Mouse (Mus musculus): ENCODE measurements around the gene Dpp10. TPM values are rescaled to one million over a fixed set of nuclear protein-coding genes. Genes with fewer than 3 reads are reported as not detected.

Gene Dpp10
- polyA plus RNA-seq, 1 experiment, result not detected

DNA sequence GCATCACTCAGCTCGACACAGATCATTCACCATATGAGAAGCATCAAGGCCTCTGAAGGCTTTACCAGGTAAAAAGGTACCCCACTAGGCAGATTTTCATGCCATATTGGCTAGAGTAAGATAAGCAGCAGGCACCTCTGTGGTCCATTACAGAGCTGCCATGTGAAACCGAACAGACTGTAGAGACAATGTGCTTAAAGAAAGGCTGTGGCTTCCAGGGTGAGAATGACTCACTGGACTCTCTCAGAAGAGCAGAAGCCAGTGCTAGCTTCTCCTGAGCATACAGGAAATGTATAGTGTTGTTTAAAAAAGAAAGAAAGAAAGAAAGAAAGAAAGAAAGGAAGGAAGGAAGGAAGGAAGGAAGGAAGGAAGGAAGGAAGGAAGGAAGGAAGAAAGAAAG lies 386.9 kb downstream of the Dpp10 start:
- Histone ChIP-seq H3K4me1 (ENCODE audit: control insufficient read depth, insufficient read depth, insufficient read length, low read length) (no peaks in the 10 kb centered on the region), H3K27ac (replicated peaks; ENCODE audit: low read depth, low read length) (no peak overlapping the region), H3K4me3 (ENCODE audit: insufficient read depth, low read depth, low read length) (no peak overlapping the region)

DNA sequence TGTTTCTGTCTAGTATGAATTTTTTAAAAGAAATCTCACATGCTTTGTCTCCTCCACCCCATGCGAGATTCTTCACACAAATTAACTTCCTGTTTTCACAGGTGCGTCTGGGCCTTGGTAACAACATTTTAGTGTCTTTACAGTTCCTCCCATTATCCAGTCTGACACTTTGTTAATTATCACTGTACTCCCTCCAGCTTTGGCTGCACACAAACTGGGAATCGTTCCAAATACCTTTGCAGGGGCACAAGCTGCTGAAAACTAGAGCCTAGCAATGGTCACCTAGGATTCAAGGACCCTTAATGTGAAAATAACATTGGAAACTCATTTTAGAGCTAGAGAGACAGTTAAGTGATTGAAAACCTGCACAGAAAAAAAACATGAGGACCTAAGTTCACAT lies 388.8 kb downstream of the Dpp10 start:
- Histone ChIP-seq H3K4me3 (ENCODE audit: insufficient read depth, low read depth, low read length) (no peak overlapping the region), H3K27ac (replicated peaks; ENCODE audit: low read depth, low read length) (no peak overlapping the region), H3K4me1 (ENCODE audit: control insufficient read depth, insufficient read depth, insufficient read length, low read length) (no peaks in the 10 kb centered on the region)

DNA sequence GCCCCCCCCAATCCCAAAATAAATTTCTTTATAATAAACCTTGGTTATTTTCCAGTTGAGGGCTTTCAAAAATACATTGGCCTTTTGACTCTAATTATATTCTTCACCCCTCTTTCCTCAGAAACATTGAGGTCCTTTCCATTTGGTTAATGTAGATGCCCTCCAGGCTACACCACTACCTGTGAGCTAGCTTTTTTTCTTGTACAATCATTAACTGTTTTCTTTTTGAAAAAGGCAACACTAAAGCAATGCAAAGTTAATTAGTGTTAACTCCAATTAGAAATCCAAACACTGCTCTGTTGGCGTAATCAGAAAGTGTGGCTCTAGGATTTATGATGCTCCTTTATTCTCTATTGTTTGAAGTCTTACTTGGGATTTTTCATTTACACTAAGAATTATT lies 407.5 kb downstream of the Dpp10 start:
- no peak overlapping the region for H3K27ac ChIP-seq (replicated peaks; ENCODE audit: low read depth, low read length)
- H3K4me1 ChIP-seq (ENCODE audit: control insufficient read depth, insufficient read depth, insufficient read length, low read length), result no peaks in the 10 kb centered on the region
- no peak overlapping the region for H3K4me3 ChIP-seq (ENCODE audit: insufficient read depth, low read depth, low read length)

DNA sequence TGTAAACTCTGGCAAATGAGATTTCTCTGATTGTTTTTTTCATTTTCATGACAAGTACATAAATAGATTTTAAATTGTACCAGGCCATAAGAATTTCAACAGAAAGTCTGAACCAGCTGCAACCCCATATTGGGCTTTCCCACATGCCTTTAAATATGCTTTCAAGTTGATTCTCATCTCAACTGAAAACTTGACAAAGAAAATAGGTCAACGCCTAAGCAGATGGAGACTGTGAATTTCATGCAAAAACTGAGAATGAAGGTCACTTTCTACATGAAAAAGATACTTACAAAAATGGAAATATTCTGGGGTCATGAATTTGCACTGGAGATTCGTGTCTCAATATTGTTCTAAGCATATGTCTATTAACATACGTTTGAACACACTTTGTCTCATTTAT lies 417.1 kb downstream of the Dpp10 start:
- H3K27ac ChIP-seq (replicated peaks; ENCODE audit: low read depth, low read length), result no peak overlapping the region
- no peak overlapping the region for H3K4me3 ChIP-seq (ENCODE audit: insufficient read depth, low read depth, low read length)
- H3K4me1 ChIP-seq (ENCODE audit: control insufficient read depth, insufficient read depth, insufficient read length, low read length), result no peaks in the 10 kb centered on the region

DNA sequence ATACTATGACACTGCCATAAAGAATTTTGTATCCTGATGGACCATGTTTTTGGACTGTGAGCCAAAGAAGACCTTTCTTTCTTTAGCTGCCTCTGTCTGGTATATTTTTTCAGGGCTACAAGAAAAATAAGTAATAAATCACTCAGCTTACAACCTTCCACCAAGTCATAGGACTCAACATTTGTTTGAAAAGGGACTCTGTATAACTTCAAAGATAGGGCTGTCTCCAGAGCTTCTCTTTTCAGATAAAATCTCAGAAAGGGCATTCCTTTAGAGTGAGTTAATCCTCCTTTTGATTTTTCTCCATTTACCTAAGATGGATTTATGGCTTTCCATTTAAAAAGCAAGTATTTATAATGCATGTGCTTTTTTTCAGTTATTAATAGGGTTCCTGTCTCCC lies 460.5 kb downstream of the Dpp10 start:
- Histone ChIP-seq H3K27ac (replicated peaks; ENCODE audit: low read depth, low read length) (no peak overlapping the region), H3K4me1 (ENCODE audit: control insufficient read depth, insufficient read depth, insufficient read length, low read length) (no peaks in the 10 kb centered on the region), H3K4me3 (ENCODE audit: insufficient read depth, low read depth, low read length) (no peak overlapping the region)

DNA sequence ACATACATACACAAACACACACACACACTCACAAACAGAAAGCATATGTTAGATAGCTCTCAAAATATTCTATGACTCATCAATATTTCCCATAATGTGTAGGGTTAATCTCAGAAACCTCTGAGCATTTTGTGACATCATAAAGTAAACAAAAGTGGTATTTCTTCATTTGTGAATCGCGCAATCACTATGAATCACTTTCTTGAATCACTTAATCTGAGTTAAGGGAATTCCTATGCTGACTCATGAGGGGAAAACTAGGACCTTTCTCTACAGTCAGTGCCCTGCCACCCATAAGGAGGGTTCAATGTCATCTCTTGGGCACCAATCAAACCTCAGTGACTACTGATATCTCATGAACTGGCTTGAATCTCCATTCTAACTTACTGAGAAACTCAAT lies 465.2 kb downstream of the Dpp10 start:
- Histone ChIP-seq H3K4me3 (ENCODE audit: insufficient read depth, low read depth, low read length) (no peak overlapping the region), H3K27ac (replicated peaks; ENCODE audit: low read depth, low read length) (no peak overlapping the region), H3K4me1 (ENCODE audit: control insufficient read depth, insufficient read depth, insufficient read length, low read length) (no peaks in the 10 kb centered on the region)

DNA sequence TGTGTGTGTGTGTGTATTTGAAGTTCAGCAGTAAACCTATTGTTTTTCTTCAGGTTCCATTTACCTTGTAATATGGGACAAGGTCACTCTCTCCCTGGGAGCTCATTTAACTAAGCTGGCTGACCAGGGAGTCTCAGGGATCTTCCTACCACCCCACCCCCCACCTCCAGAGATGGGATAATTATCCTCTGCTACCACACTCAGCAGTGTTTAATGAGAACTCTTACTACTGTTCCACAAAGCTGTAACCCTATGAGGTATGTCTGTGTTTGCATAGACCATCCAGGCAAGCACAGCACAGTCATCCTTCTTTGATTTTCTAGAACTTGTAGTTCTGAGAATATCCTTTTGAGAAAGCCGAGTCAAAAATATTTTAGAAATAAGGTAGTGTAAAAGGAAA lies 471.6 kb downstream of the Dpp10 start:
- no peaks in the 10 kb centered on the region for H3K4me1 ChIP-seq (ENCODE audit: control insufficient read depth, insufficient read depth, insufficient read length, low read length)
- H3K4me3 ChIP-seq (ENCODE audit: insufficient read depth, low read depth, low read length), result no peak overlapping the region
- no peak overlapping the region for H3K27ac ChIP-seq (replicated peaks; ENCODE audit: low read depth, low read length)

DNA sequence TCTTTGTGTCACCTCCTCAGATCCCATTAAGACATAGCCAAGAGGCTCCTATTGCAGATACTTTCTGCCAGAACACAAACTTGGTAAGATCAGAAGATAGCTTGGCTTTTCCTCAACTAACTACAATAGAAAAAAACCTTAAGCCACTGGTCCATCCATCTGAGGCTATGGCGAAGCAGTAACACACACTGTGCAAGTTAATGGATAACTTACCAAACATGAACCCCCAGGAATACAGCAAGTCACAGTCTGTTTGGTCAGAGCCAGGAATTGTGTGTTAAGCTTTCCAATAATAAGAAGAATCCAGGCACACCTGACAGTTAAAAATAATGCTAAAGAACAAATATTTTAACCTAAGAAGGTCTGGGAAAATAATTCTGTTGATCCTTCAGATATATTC lies 502.9 kb downstream of the Dpp10 start:
- H3K4me1 ChIP-seq (ENCODE audit: control insufficient read depth, insufficient read depth, insufficient read length, low read length), result no peaks in the 10 kb centered on the region
- no peak overlapping the region for H3K4me3 ChIP-seq (ENCODE audit: insufficient read depth, low read depth, low read length)
- H3K27ac ChIP-seq (replicated peaks; ENCODE audit: low read depth, low read length), result no peak overlapping the region

DNA sequence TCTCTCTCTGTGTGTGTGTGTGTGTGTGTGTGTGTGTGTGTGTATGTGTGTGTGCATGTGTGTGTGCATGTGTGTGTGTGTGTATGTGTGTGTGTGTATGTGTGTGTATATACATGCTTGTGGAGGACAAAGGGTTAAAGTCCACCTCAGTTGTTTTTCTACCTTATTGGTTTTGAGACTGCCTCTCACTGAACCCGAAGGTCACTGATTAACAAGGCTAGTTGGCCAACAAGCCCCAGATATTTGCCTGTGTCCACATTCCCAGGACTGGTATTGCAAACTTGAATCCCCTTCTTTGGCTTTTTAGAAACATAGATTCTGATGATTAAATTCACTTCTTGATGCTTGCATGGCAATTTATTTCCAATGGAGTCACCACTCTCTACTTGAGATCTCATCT lies 577.6 kb downstream of the Dpp10 start:
- Histone ChIP-seq H3K27ac (replicated peaks; ENCODE audit: low read depth, low read length) (no peak overlapping the region), H3K4me3 (ENCODE audit: insufficient read depth, low read depth, low read length) (no peak overlapping the region), H3K4me1 (ENCODE audit: control insufficient read depth, insufficient read depth, insufficient read length, low read length) (no peaks in the 10 kb centered on the region)

DNA sequence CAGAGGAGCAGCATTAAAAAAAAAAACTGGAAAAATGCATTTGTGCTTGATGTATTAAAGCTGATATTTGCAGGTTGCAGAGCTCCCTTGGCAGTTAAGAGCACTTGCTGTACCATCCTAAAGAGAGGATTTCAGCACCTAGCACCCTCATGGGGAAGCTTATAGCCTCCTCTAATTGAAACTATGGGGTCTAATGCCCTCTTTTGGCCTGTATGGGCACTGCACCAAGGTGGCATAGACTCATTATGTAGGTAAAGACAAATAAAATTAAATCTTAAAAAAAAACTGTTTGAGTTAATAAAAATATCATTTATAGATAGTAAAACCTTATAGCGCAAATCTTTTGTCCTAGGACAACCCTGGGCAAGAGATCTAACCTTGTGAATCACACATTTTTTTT lies 631.2 kb downstream of the Dpp10 start:
- Histone ChIP-seq H3K4me3 (ENCODE audit: insufficient read depth, low read depth, low read length) (no peak overlapping the region), H3K27ac (replicated peaks; ENCODE audit: low read depth, low read length) (no peak overlapping the region), H3K4me1 (ENCODE audit: control insufficient read depth, insufficient read depth, insufficient read length, low read length) (no peaks in the 10 kb centered on the region)

DNA sequence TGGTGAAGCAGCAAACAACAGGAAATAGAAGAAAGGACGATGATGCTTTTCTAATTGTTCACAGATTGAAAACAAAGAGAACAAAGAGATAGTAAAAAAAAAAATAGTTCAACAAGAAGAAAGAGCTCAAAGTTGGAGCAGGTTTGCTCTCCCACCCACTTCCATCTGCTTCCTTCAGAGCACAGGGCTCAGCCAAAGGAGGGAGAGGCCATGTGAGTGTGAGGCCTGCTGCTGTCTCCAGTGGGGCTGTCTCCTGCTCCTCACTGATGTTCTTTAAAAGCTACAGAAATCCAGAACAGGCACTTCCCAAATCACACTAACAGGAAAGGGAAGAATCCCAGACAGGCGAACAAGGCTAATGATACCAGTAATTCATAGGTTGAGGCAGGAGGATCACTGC lies 694.1 kb downstream of the Dpp10 start:
- Histone ChIP-seq H3K4me1 (ENCODE audit: control insufficient read depth, insufficient read depth, insufficient read length, low read length) (no peaks in the 10 kb centered on the region), H3K27ac (replicated peaks; ENCODE audit: low read depth, low read length) (no peak overlapping the region), H3K4me3 (ENCODE audit: insufficient read depth, low read depth, low read length) (no peak overlapping the region)

DNA sequence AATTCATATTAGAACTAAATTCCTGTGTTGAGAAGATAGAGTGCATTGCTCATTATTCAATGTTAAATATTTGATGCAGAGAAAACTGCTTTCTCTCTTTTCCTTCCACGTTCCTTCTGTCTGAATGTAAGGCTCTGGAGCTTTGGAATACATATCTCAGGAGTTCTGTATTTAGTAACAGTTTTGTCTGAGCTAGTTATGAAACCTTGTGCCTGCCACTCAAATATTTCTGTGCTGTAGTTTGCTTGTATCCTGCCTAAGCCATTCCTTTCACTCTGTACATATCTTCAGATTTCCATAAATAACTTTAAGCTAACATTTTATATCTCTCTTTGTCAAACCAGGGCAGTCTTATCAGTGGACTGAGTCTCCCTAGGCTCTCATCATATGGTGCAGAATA lies 707.5 kb downstream of the Dpp10 start:
- Histone ChIP-seq H3K4me3 (ENCODE audit: insufficient read depth, low read depth, low read length) (no peak overlapping the region), H3K27ac (replicated peaks; ENCODE audit: low read depth, low read length) (no peak overlapping the region), H3K4me1 (ENCODE audit: control insufficient read depth, insufficient read depth, insufficient read length, low read length) (no peaks in the 10 kb centered on the region)

DNA sequence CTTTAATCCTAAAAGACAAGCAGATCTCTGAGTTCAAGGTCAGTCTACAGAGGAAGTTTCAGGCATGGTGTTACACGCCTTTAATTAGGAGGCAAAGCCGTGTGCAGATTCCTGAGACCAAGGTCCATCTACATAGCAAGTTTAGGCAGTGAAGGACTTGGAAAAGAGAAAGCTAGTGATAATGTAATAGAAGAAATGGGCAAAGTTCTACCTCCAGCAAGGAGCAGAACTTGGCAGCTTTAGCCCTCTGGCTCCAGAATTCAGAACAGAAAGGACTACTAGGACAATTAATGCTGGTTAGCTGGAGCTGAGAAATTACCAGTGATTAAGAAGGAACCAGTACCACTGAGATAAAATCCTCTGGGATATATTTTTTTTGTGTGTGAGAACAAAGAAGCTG lies 728.5 kb downstream of the Dpp10 start:
- Histone ChIP-seq H3K27ac (replicated peaks; ENCODE audit: low read depth, low read length) (no peak overlapping the region), H3K4me3 (ENCODE audit: insufficient read depth, low read depth, low read length) (no peak overlapping the region), H3K4me1 (ENCODE audit: control insufficient read depth, insufficient read depth, insufficient read length, low read length) (no peaks in the 10 kb centered on the region)

All from brown adipose tissue, adult 24 weeks (tissue).